Mouse (Mus musculus) adrenal gland, adult 2 months (tissue): Measurements from ENCODE around the gene Fam3c. TPM values are rescaled to one million over a fixed set of nuclear protein-coding genes. Genes with fewer than 3 reads are reported as not detected.
"Not testable (repeated sequence)": the region's sequence is repeated elsewhere in the genome, so short reads cannot be mapped to it uniquely, and the experiment has no call there.

Experiments
- DNase-seq: peaks from one replicate; pipeline ENCODE4 v3.0.0; 2021
- polyA plus RNA-seq: library from polyadenylated mRNA; depleted of rRNA; stranded (reverse); fragments of >200 nt; gene quantifications from 2 replicates; pipeline ENCODE4 v1.2.3, GENCODE M21; 2012; rRNA removed
- total RNA-seq, 2 experiments: library from RNA; stranded (reverse); gene quantifications; 2 replicates each; pipeline ENCODE4 v1.2.3; 2021

Gene Fam3c
- total and polyA plus RNA-seq, 3 experiments, result 2.4 to 56.1 (median 35.9) TPM

DNA sequence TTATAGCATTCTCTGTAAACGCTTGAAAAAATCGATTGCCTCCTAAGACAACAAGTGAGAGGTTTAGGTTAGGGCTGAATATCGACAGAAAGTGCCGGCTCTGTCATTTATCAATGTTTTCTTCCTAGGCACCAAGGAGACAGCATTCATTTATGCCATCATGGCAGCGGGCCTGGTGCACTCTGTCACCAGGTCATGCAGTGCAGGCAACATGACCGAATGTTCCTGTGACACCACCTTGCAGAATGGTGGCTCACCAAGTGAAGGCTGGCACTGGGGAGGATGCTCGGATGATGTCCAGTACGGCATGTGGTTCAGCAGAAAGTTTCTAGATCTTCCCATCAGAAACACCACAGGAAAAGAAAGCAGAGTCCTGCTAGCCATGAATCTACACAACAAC lies 65.3 kb downstream of the Fam3c start:
- DNase-seq, result no peak

DNA sequence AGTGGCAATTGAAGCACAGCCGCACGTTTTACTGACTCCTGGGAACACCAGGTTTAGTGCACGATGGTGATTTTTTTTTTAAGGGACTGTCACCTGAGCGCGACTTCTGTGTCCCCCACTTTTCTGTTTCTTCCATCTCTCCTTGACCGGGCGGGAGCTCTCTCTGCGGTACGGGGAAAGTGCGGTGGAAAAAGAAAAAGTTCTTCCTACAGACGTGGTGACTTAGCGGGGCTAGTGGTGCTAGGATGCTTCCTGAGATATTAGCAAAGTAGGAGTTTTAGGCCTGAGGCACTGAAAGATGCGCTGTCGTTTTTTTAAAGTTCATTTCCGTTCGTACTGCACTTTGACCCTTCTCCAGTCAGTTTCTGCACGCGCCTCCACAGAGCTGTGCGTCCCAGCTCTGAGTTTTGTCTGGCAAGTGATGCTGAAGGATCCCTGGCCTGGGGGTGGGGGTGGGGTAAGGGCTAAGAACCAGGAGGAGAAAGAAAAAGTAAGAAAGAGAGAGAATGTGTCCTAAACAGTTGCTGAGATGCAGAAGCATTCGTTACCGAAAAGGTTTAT lies 66.5 kb downstream of the Fam3c start:
- DNase-seq, result no peak

DNA sequence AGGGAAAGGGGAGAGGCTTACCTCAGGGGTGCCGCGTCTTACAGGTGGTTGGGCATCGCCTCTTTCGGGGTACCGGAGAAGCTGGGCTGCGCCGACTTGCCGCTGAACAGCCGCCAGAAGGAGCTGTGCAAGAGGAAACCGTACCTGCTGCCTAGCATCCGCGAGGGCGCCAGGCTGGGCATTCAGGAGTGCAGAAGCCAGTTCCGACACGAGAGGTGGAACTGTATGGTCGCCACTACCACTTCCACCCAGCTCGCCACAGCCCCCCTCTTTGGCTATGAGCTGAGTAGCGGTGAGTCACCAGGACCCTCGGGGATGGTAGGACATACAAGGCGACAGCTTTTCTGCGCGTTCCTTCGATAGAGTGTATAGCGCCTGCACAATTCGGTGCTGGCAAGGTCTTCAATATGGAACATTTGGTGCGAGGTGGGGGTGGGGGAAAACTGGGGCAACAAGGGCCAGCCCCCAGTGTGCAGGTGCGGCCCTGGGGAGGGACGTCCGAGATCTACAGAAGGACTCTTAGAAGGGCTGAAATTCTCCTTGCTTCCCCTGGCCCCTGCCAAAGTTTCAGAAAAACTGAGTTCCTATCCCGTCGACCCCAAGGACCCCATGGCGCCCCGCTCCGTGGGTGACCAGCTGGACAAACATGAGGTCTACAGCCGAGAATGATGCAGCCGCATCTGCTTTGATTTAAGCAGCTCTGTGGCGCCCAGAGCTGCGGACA lies 67.1 kb downstream of the Fam3c start:
- DNase-seq, result peak; percentile 24

- peak; percentile 19 for DNase-seq
Measured at GRCm38 (mm10) chr6:22288004-22288736, 67.9 kb downstream of the Fam3c start, which contains the start of gene Wnt16. Gene Wnt16 (plus strand): TSS chr6:22288227.

- no peak for DNase-seq
Measured at GRCm38 (mm10) chr6:22282405-22282804, 73.6 kb downstream of the Fam3c start.

GRCm38 (mm10) chr6:22280217-22280861 lies 75.7 kb downstream of the Fam3c start:
- peak; percentile 82 for DNase-seq

DNA sequence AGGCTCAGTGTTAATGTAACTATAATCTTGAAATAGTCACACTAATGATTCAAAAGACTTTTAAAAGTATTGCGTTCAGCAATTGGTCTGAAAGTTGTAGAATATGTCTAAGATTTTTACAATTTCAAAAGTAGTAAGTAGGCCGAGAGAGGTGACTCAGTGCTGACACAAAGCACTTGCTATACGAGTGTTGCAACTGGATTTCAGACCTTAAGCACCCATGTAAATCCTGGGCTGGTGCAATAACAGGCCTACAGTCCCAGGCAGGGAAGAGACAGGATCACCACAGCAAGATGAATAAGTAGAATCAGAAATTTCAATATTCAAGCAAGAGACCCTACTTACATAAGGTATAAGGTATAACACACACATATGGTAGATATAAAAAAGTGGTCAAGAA lies 78.1 kb downstream of the Fam3c start:
- DNase-seq, result peak; percentile 45

GRCm38 (mm10) chr6:22269840-22270521 lies 86.1 kb downstream of the Fam3c start:
- DNase-seq, result peak; percentile 83

- no peak for DNase-seq
Measured at GRCm38 (mm10) chr6:22268677-22269076, 87.4 kb downstream of the Fam3c start.

DNA sequence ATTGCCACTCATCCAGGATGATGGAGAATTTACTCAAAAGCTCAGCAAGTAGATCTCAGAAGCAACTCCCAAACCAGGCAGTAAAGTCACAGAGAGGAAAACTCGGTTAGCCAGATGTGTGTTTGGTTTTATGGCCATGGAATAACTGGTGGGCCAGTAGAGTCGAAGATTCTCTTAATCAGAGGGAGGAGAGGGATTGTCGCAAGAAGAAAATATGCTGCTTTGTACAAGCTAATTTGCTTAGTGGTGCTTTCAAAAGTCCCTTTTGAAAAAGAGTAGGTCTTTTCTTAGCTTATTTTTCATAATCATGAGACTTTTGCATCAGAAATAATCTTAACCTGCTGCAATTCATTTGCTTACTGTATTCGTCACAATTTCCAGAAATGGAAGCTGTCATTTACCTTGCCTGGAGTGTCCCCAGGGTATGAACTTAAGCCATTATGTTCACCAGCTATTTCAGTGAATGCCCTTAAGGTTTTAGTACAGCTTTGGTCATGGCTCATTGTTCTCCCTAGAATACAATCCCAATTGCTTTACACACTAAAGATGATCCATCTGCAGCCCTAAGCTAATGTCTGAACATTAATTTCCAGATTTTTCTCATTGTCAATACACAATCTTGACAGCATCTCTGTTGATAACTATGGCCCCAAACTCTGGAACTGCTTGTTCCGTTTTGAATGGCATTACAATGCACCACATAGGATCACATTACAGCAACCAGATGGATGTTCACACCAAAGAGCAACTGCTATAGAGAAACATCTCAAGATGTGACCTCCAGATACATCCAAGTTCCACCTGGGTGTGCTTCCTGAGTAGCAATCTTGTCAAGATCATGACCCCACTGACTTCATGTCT lies 88.0 kb downstream of the Fam3c start:
- no peak for DNase-seq

- DNase-seq, result no peak
Measured at GRCm38 (mm10) chr6:22266018-22266417, 90.0 kb downstream of the Fam3c start.

DNA sequence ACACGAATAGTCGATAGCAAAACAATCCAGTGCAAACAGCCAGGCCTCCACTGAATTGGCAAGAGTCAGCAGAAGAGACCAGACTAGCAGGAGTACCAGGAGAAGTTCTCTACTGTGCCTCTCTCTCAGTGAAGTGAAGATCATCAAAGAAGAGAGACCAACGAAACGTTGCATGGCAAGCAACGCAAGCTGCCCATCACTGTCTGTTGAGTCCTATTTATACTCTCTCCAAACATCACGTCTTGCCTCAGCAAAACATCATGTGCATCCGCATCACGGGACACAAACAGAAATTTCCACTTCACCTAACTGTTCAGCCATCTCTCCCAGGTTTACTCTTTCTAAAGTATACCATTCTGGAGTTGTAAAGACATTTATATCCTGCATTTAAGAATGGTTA lies 91.9 kb downstream of the Fam3c start:
- DNase-seq, result not testable (repeated sequence)

DNA sequence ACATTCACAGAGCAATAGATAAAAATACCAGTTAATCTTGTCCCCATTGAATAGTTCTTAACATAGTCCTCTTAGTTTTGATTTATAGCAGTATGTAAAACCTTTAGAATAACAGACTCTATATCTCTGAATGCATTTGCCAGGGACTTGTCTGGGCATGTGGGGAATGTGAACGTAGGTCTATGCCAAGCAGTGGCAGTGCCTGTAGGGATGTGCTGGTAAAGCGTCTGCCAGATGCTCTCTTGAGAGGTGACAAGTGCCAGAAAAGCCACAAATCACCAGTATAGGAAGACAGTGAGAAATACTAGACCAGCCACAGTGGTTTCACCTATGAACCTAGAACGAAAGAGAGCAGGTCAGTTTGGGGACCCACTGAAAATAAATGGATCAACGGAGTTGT lies 93.5 kb downstream of the Fam3c start:
- DNase-seq, result no peak

DNA sequence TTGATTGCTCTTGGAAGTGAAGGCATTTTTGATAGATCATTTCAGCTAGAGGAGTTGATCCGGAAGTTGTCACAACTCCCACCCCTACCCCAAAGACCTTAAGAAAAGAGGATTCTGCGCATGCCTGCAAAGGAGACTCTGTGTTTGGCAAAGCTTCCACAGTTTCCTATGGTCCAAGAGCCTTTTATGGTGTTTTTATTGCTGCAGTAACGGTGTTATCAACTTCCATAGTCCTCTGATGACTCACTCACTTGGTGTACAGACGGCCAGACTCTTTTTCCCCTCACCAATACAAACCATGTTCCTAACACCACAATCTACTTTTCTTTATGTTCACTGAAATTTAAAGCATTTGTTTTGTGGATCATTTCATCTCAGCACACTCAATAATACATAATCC lies 97.3 kb downstream of the Fam3c start:
- DNase-seq, result no peak

Other genes with a start within 250 kb of the Fam3c start
- not detected for gene Wnt16, start 68.0 kb downstream of the Fam3c start, total RNA-seq
- 0.11 and 0.41 TPM in 2 replicates for gene Wnt16, start 68.0 kb downstream of the Fam3c start, polyA plus RNA-seq